Comparison of ENCODE assay signal across 9 mouse cellular contexts in genomic region chr17:11611459-11611858, GRCm38 (mm10).
DNase-seq lines count a peak whose midpoint lies in the region; ATAC-seq and TF ChIP-seq lines count a peak whose summit lies in the region.
"Had no signal": no experiment of that assay in that cellular context is flagged by ENCODE, and none has a peak within 500 bp of the region (broad histone marks: within the 10 kb centered on the region; RNA-seq: fewer than 3 reads in every experiment).

No protein-coding gene starts in this region.

- no peak overlapping the region for H3K4me3 ChIP-seq in bone marrow macrophage, adult 2 months (ENCODE audit: insufficient read depth, low read length)
- no peak overlapping the region for H3K4me3 ChIP-seq in embryonic fibroblast, embryonic 13.5 days (ENCODE audit: insufficient read depth, low read length)
- H3K4me3 ChIP-seq: heart, embryonic 13.5 days had no signal

- intact Hi-C loops in left cerebral cortex, postnatal 4 days (cut with DNase I): no loop called here

- peak; percentile 18 for DNase-seq in thymus, postnatal 14 days
- no peak for DNase-seq in thymus, postnatal 10 days (ENCODE audit: low spot score in 2 of 2)
- DNase-seq in induced T-regulatory cell, adult 2 months (ENCODE audit: low read depth): peak; percentile 3
- peak; percentile 74 for DNase-seq in left cerebral cortex, postnatal 4 days
- DNase-seq in retina, embryonic 14.5 days (ENCODE audit: low spot score): peak; percentile 79

- no peak for ATAC-seq in erythroblast, adult 5-6 weeks (replicated peaks; ENCODE audit: low FRiP score, poor library complexity, severe bottlenecking)

- peak; percentile 43; the same call in 1 of the 2 replicates for TF ChIP-seq CTCF in bone marrow macrophage, adult 2 months (IDR thresholded peaks at IDR 0.05; ENCODE audit: low read depth, low read length)
- peak; percentile 76 for TF ChIP-seq CTCF in embryonic fibroblast, embryonic 13.5 days (IDR thresholded peaks at IDR 0.05; ENCODE audit: borderline replicate concordance, insufficient read depth, low read length)

- H3K4me1 ChIP-seq in bone marrow macrophage, adult 2 months (ENCODE audit: control insufficient read depth, insufficient read depth, low read length): no peaks in the 10 kb centered on the region
- no peaks in the 10 kb centered on the region for H3K4me1 ChIP-seq in embryonic fibroblast, embryonic 13.5 days (ENCODE audit: control insufficient read depth, insufficient read depth, low read length)

- TF ChIP-seq POLR2A in bone marrow macrophage, adult 2 months (IDR thresholded peaks at IDR 0.05; ENCODE audit: borderline replicate concordance, low read depth, low read length): no peak
- no peak for TF ChIP-seq POLR2A in embryonic fibroblast, embryonic 13.5 days (IDR thresholded peaks at IDR 0.05; ENCODE audit: low read depth, low read length)

- H3K27ac ChIP-seq in bone marrow macrophage, adult 2 months (ENCODE audit: insufficient read depth, low read depth, low read length): no peak overlapping the region
- no peak overlapping the region for H3K27ac ChIP-seq in embryonic fibroblast, embryonic 13.5 days (ENCODE audit: insufficient read depth, low read length)
- H3K27ac ChIP-seq: heart, embryonic 13.5 days had no signal

Comparison
In these comparisons a context has a peak if more than half of its experiments do, and no peak if none do; other contexts are left out.
1. DNase-seq: peak in thymus, postnatal 14 days (single experiment), induced T-regulatory cell, adult 2 months (single experiment), left cerebral cortex, postnatal 4 days (single experiment) and retina, embryonic 14.5 days (single experiment); none in thymus, postnatal 10 days (0 of 2).